Comparison of ENCODE assay signal across 9 mouse cellular contexts in genomic region chr10:6114883-6115622, GRCm38 (mm10).
A peak's percentile ranks its signal among the peaks of the same experiment; 100 is the strongest.
DNase-seq lines count a peak whose midpoint lies in the region; ATAC-seq and TF ChIP-seq lines count a peak whose summit lies in the region.
"Had no signal": no experiment of that assay in that cellular context is flagged by ENCODE, and none has a peak within 500 bp of the region (broad histone marks: within the 10 kb centered on the region; RNA-seq: fewer than 3 reads in every experiment).

No protein-coding gene starts in this region.

- H3K4me3 ChIP-seq in kidney, postnatal 0 days (replicated peaks; ENCODE audit: low read depth, low read length): no peak overlapping the region
- H3K4me3 ChIP-seq in lung, embryonic 16.5 days (ENCODE audit: low read length): no peak overlapping the region
- H3K4me3 ChIP-seq: limb, embryonic 13.5 days had no signal

- no peak overlapping the region for H3K9ac ChIP-seq in kidney, postnatal 0 days (ENCODE audit: low read depth, low read length)
- H3K9ac ChIP-seq in lung, embryonic 16.5 days (ENCODE audit: low read length): no peak overlapping the region
- H3K9ac ChIP-seq: limb, embryonic 13.5 days had no signal

- no peak overlapping the region for H3K4me2 ChIP-seq in kidney, postnatal 0 days (ENCODE audit: low read length)
- no peak overlapping the region for H3K4me2 ChIP-seq in lung, embryonic 16.5 days (ENCODE audit: low read depth, low read length)
- H3K4me2 ChIP-seq: limb, embryonic 13.5 days had no signal

- H3K9me3 ChIP-seq in kidney, postnatal 0 days (replicated peaks; ENCODE audit: low read length): no peaks in the 10 kb centered on the region
- H3K9me3 ChIP-seq in lung, embryonic 16.5 days (ENCODE audit: control insufficient read depth, low read length): no peaks in the 10 kb centered on the region
- H3K9me3 ChIP-seq: limb, embryonic 13.5 days had no signal

- WGBS in kidney, postnatal 0 days: 58% methylated on average over 7 of the region's 7 CpGs
- 56% methylated on average over 7 of the region's 7 CpGs for WGBS in lung, embryonic 16.5 days

- TF ChIP-seq POLR2A in brain, embryonic 14.5 days (IDR thresholded peaks at IDR 0.05; ENCODE audit: borderline replicate concordance, extremely low read depth, insufficient read depth, insufficient read length, poor library complexity, severe bottlenecking): no peak

- no peak overlapping the region for H3K27ac ChIP-seq in kidney, postnatal 0 days
- H3K27ac ChIP-seq in lung, embryonic 16.5 days (ENCODE audit: low read length): no peak overlapping the region
- H3K27ac ChIP-seq: limb, embryonic 13.5 days had no signal

- peak; percentile 13; the same call in 1 of the 2 replicates for TF ChIP-seq CTCF in kidney, postnatal 0 days (IDR thresholded peaks at IDR 0.05; ENCODE audit: low read depth)
- TF ChIP-seq CTCF in brain, embryonic 14.5 days (IDR thresholded peaks at IDR 0.05; ENCODE audit: borderline replicate concordance, extremely low read depth, insufficient read depth, insufficient read length): peak; percentile 11; the same call in 1 of the 2 replicates

- H3K36me3 ChIP-seq in kidney, postnatal 0 days (ENCODE audit: insufficient read depth, low read length): no peaks in the 10 kb centered on the region
- no peaks in the 10 kb centered on the region for H3K36me3 ChIP-seq in lung, embryonic 16.5 days (ENCODE audit: control insufficient read depth, insufficient read depth, low read length)
- H3K36me3 ChIP-seq: limb, embryonic 13.5 days had no signal

- no peaks in the 10 kb centered on the region for H3K27me3 ChIP-seq in kidney, postnatal 0 days (ENCODE audit: insufficient read depth, low read length)
- no peaks in the 10 kb centered on the region for H3K27me3 ChIP-seq in lung, embryonic 16.5 days (ENCODE audit: control insufficient read depth, insufficient read depth, low read depth, low read length)
- H3K27me3 ChIP-seq: limb, embryonic 13.5 days had no signal

- ATAC-seq in kidney, postnatal 0 days (replicated peaks; ENCODE audit: low FRiP score, low read depth): no peak
- ATAC-seq in lung, embryonic 16.5 days (ENCODE audit: low read depth): peak; percentile 67; the same call in 1 of the 2 replicates
- ATAC-seq in megakaryocyte-erythroid progenitor cell, adult 5-6 weeks (replicated peaks; ENCODE audit: low FRiP score, low TSS enrichment, poor library complexity, severe bottlenecking): no peak

- DNase-seq in adrenal gland, postnatal 10 days: peak; percentile 19
- DNase-seq in adrenal gland, postnatal 4 days (ENCODE audit: low spot score in 2 of 2): no peak
- DNase-seq in kidney, postnatal 0 days (ENCODE audit: low spot score): no peak
- DNase-seq in kidney, adult 18-20 months: no peak
- DNase-seq in brain, embryonic 14.5 days (ENCODE audit: low read depth): peak; percentile 90
- DNase-seq in neural tube, embryonic 10.5 days (ENCODE audit: extremely low spot score, low spot score): no peak

- H3K4me1 ChIP-seq in kidney, postnatal 0 days (replicated peaks; ENCODE audit: insufficient read depth, low read length): no peaks in the 10 kb centered on the region
- no peaks in the 10 kb centered on the region for H3K4me1 ChIP-seq in lung, embryonic 16.5 days (replicated peaks; ENCODE audit: control insufficient read depth, insufficient read depth, low read length)
- H3K4me1 ChIP-seq: limb, embryonic 13.5 days had no signal

Comparison
In these comparisons a context has a peak if more than half of its experiments do, and no peak if none do; other contexts are left out.
1. DNase-seq: peak in adrenal gland, postnatal 10 days (single experiment) and brain, embryonic 14.5 days (single experiment); none in adrenal gland, postnatal 4 days (0 of 2), kidney, postnatal 0 days (single experiment), kidney, adult 18-20 months (single experiment) and neural tube, embryonic 10.5 days (single experiment).